Comparison of ENCODE assay signal across 24 mouse cellular contexts in genomic region chr11:105426441-105426840, GRCm38 (mm10). TPM values are rescaled to one million over a fixed set of nuclear protein-coding genes. Genes with fewer than 3 reads are reported as not detected.
DNase-seq lines count a peak whose midpoint lies in the region; ATAC-seq lines count a peak whose summit lies in the region.
"Had no signal": no experiment of that assay in that cellular context is flagged by ENCODE, and none has a peak within 500 bp of the region (broad histone marks: within the 10 kb centered on the region; RNA-seq: fewer than 3 reads in every experiment).

No protein-coding gene starts in this region.

- no peak overlapping the region for H3K4me2 ChIP-seq in embryonic facial prominence, embryonic 14.5 days (ENCODE audit: low read depth, low read length)
- H3K4me2 ChIP-seq: embryonic facial prominence, embryonic 13.5 days; forebrain, embryonic 13.5 days; forebrain, embryonic 15.5 days had no signal

- peak; percentile 53 for DNase-seq in embryonic facial prominence, embryonic 14.5 days (ENCODE audit: low spot score)
- DNase-seq in embryonic facial prominence, embryonic 10.5 days (ENCODE audit: low spot score), result no peak
- DNase-seq in ovary, postnatal 36 days (ENCODE audit: low spot score), result peak; percentile 31
- DNase-seq in ovary, postnatal 10 days (ENCODE audit: low spot score), result no peak
- DNase-seq in urinary bladder, postnatal 36 days (ENCODE audit: low spot score in 2 of 2), result no peak
- DNase-seq: adrenal gland, adult 8-10 months; adrenal gland, postnatal 14 days; adrenal gland, postnatal 36 days; B cell, adult 2 months; cerebellum, adult 11-12 months; cerebellum, adult 2 months; cerebellum, adult 9-10 months; cerebellum, postnatal 10 days; cerebellum, postnatal 25 days; forebrain, postnatal 0 days had no signal

- no peaks in the 10 kb centered on the region for H3K27me3 ChIP-seq in embryonic facial prominence, embryonic 14.5 days (replicated peaks; ENCODE audit: control insufficient read depth, insufficient read depth, low read length)
- no peaks in the 10 kb centered on the region for H3K27me3 ChIP-seq in embryonic facial prominence, embryonic 10.5 days (replicated peaks; ENCODE audit: low read depth, poor library complexity, severe bottlenecking)
- H3K27me3 ChIP-seq: CH12.LX; embryonic facial prominence, embryonic 13.5 days; forebrain, embryonic 13.5 days; forebrain, embryonic 15.5 days; Patski had no signal

- ATAC-seq in embryonic facial prominence, embryonic 14.5 days (ENCODE audit: low read depth), result 0 out of 2 replicates have a peak, but pooled peaks have one; percentile 41
- ATAC-seq: activated CD4-positive, CD25-positive, alpha-beta regulatory T cell, adult 4 months; CD4-positive, CD25-positive, alpha-beta regulatory T cell, adult 4 months; forebrain, embryonic 13.5 days; forebrain, embryonic 15.5 days; forebrain, postnatal 0 days; Patski had no signal

- H3K36me3 ChIP-seq in embryonic facial prominence, embryonic 14.5 days (ENCODE audit: control insufficient read depth, insufficient read depth, low read length), result no peaks in the 10 kb centered on the region
- H3K36me3 ChIP-seq in embryonic facial prominence, embryonic 10.5 days (replicated peaks), result no peaks in the 10 kb centered on the region
- H3K36me3 ChIP-seq: embryonic facial prominence, embryonic 13.5 days; forebrain, embryonic 15.5 days; G1E had no signal

- H3K9ac ChIP-seq in embryonic facial prominence, embryonic 14.5 days (ENCODE audit: low read depth, low read length), result no peak overlapping the region
- H3K9ac ChIP-seq: embryonic facial prominence, embryonic 13.5 days; forebrain, embryonic 13.5 days; forebrain, embryonic 15.5 days; forebrain, postnatal 0 days had no signal

- 71% methylated on average over 5 of the region's 5 CpGs for WGBS in embryonic facial prominence, embryonic 14.5 days
- WGBS in embryonic facial prominence, embryonic 10.5 days, result 88% methylated on average over 5 of the region's 5 CpGs

- H3K4me3 ChIP-seq in embryonic facial prominence, embryonic 14.5 days (ENCODE audit: low read depth, low read length), result no peak overlapping the region
- no peak overlapping the region for H3K4me3 ChIP-seq in embryonic facial prominence, embryonic 10.5 days
- H3K4me3 ChIP-seq: embryonic facial prominence, embryonic 13.5 days; forebrain, embryonic 13.5 days; forebrain, embryonic 15.5 days had no signal

- H3K27ac ChIP-seq in embryonic facial prominence, embryonic 14.5 days (replicated peaks; ENCODE audit: low read depth, low read length), result no peak overlapping the region
- H3K27ac ChIP-seq in embryonic facial prominence, embryonic 10.5 days (replicated peaks), result no peak overlapping the region
- H3K27ac ChIP-seq: embryonic facial prominence, embryonic 13.5 days; forebrain, embryonic 13.5 days; forebrain, embryonic 15.5 days had no signal

- no peaks in the 10 kb centered on the region for H3K9me3 ChIP-seq in embryonic facial prominence, embryonic 14.5 days (ENCODE audit: control insufficient read depth, low read length)
- H3K9me3 ChIP-seq in embryonic facial prominence, embryonic 10.5 days, result no peaks in the 10 kb centered on the region
- H3K9me3 ChIP-seq: embryonic facial prominence, embryonic 13.5 days; forebrain, embryonic 13.5 days; forebrain, embryonic 15.5 days; G1E had no signal

- H3K4me1 ChIP-seq in embryonic facial prominence, embryonic 14.5 days (ENCODE audit: control insufficient read depth, insufficient read depth, low read length), result no peaks in the 10 kb centered on the region
- 0 out of 2 replicates have a peak, but pooled peaks cover 4% of the 10 kb centered on the region for H3K4me1 ChIP-seq in embryonic facial prominence, embryonic 10.5 days
- H3K4me1 ChIP-seq: embryonic facial prominence, embryonic 13.5 days; forebrain, embryonic 13.5 days; forebrain, embryonic 15.5 days had no signal

RNA-seq across cellular contexts. Expression of gene March10, which starts 30.1 kb away (rescaled TPM):
- 0.13 and 0.36 TPM in 2 replicates for polyA plus RNA-seq in embryonic facial prominence, embryonic 14.5 days (2014; fragmentation: Nextera tagmentation; extraction: Ambion mirVana)
- 0.06 and 0.16 TPM in 2 replicates for polyA plus RNA-seq in embryonic facial prominence, embryonic 10.5 days (2016; fragmentation: Nextera tagmentation; extraction: Ambion mirVana)
- polyA plus RNA-seq: activated CD4-positive, CD25-positive, alpha-beta regulatory T cell, adult 4 months; CD4-positive, CD25-positive, alpha-beta regulatory T cell, adult 4 months; embryonic facial prominence, embryonic 13.5 days; forebrain, embryonic 11.5 days; forebrain, embryonic 13.5 days; G1E had no signal

Comparison
In these comparisons a context has a peak if more than half of its experiments do, and no peak if none do; other contexts are left out.
1. DNase-seq: peak in embryonic facial prominence, embryonic 14.5 days (single experiment) and ovary, postnatal 36 days (single experiment); none in embryonic facial prominence, embryonic 10.5 days (single experiment), ovary, postnatal 10 days (single experiment) and urinary bladder, postnatal 36 days (0 of 2).